Mouse (Mus musculus) hindbrain, postnatal 0 days (tissue): Measurements from ENCODE around the gene Tomm5. TPM values are rescaled to one million over a fixed set of nuclear protein-coding genes. Genes with fewer than 3 reads are reported as not detected.

ENCODE experiments used
- ATAC-seq: fragments of 200-750 bp; cut with Nextera tagmentation; 2 replicates; pipeline ENCODE4 v1.8.0; 2017; ENCODE audit warnings: mild to moderate bottlenecking, moderate TSS enrichment, moderate library complexity
- DNase-seq: peaks from one replicate; pipeline ENCODE4 v3.0.0-alpha.2; 2015; ENCODE audit warnings: low spot score
- H3K27ac ChIP-seq: fragments of 300-500 bp; sonication (generic); 2 replicates; pipeline ENCODE4 v1.5.1; 2014; ENCODE audit warnings: mild to moderate bottlenecking
- H3K27me3 ChIP-seq: fragments of 300-500 bp; sonication (generic); 2 replicates; pipeline ENCODE4 v1.6.1; 2014; ENCODE audit warnings: low read length, mixed read lengths; ENCODE audit not compliant: insufficient read depth
- H3K36me3 ChIP-seq: fragments of 300-500 bp; sonication (generic); 2 replicates; pipeline ENCODE4 v1.6.1; 2014; ENCODE audit warnings: low read length, mixed read lengths; ENCODE audit not compliant: insufficient read depth
- H3K4me1 ChIP-seq: fragments of 300-500 bp; sonication (generic); 2 replicates; pipeline ENCODE4 v1.6.1; 2014; ENCODE audit warnings: antibody characterized with exemption, low read length, mixed read lengths; ENCODE audit not compliant: insufficient read depth
- H3K4me2 ChIP-seq: fragments of 300-500 bp; sonication (generic); 2 replicates; pipeline ENCODE4 v1.6.1; 2014; ENCODE audit warnings: low read depth, mild to moderate bottlenecking, low read length, moderate library complexity, mixed read lengths
- H3K4me3 ChIP-seq: fragments of 300-500 bp; sonication (generic); 2 replicates; pipeline ENCODE4 v1.5.1; 2014; ENCODE audit warnings: low read length
- H3K9ac ChIP-seq: fragments of 300-500 bp; sonication (generic); replicated peaks from 2 replicates; pipeline ENCODE4 v1.6.1; 2014; ENCODE audit warnings: mild to moderate bottlenecking, low read length, moderate library complexity, mixed read lengths
- H3K9me3 ChIP-seq: fragments of 300-500 bp; sonication (generic); 2 replicates; pipeline ENCODE4 v1.6.1; 2016; ENCODE audit warnings: low read length, mixed read lengths
- CTCF ChIP-seq: IDR thresholded peaks from 2 replicates; pipeline ENCODE4 v1.5.1; 2016; ENCODE audit warnings: antibody characterized with exemption, control low read depth, low read depth
- WGBS: fragments of 180-500 bp; shearing (Covaris S2); extraction: QIAGEN DNeasy Blood & Tissue Kit; methylation state at CpG from one replicate; pipeline ENCODE4 v1.1.7; 2014; 5-methylcytosine and 5-hydroxymethylcytosine counted together
- polyA plus RNA-seq: library from polyadenylated mRNA; unstranded; fragments of >200 nt; fragmentation: Nextera tagmentation; extraction: Ambion mirVana; gene quantifications from 2 replicates; pipeline ENCODE4 v1.2.1, GENCODE M21; 2015
- total RNA-seq: library from RNA; depleted of rRNA; stranded (reverse); fragments of >200 nt; gene quantifications from 2 replicates; pipeline ENCODE4 v1.2.3, GENCODE M21; 2014

The Tomm5 gene
- total and polyA plus RNA-seq, 2 experiments from 2014 or later, result 106 to 219 TPM

GRCm38 (mm10) chr4:45131021-45131420 lies 23.1 kb upstream of the Tomm5 start:
- Histone ChIP-seq H3K27ac (no peak overlapping the region), H3K27me3 (no peaks in the 10 kb centered on the region), H3K9ac (no peak overlapping the region), H3K36me3 (no peaks in the 10 kb centered on the region), H3K4me2 (no peak overlapping the region), H3K4me3 (no peak overlapping the region), H3K4me1 (no peaks in the 10 kb centered on the region), H3K9me3 (no peaks in the 10 kb centered on the region)
- WGBS, result 78% methylated on average over 4 of the region's 4 CpGs
- ATAC-seq (no peak), DNase-seq (no peak)
- no peak for TF ChIP-seq CTCF

GRCm38 (mm10) chr4:45121311-45121710 lies 13.4 kb upstream of the Tomm5 start:
- Histone ChIP-seq H3K4me3 (no peak overlapping the region), H3K4me1 (no peaks in the 10 kb centered on the region), H3K36me3 (no peaks in the 10 kb centered on the region), H3K9me3 (no peaks in the 10 kb centered on the region), H3K4me2 (no peak overlapping the region), H3K27me3 (no peaks in the 10 kb centered on the region), H3K9ac (no peak overlapping the region), H3K27ac (no peak overlapping the region)
- 87% methylated on average over 11 of the region's 11 CpGs for WGBS
- DNase-seq (no peak), ATAC-seq (no peak)
- no peak for TF ChIP-seq CTCF

GRCm38 (mm10) chr4:45108456-45109110 lies 669 bp upstream of the Tomm5 start:
- Histone ChIP-seq H3K4me3 (no peak overlapping the region), H3K9ac (no peak overlapping the region), H3K9me3 (no peaks in the 10 kb centered on the region), H3K4me2 (0 out of 2 replicates have a peak overlapping the region, but pooled peaks have one; percentile 2), H3K27me3 (no peaks in the 10 kb centered on the region), H3K4me1 (peaks cover 8% of the 10 kb centered on the region), H3K27ac (no peak overlapping the region), H3K36me3 (0 out of 2 replicates have a peak, but pooled peaks cover 4% of the 10 kb centered on the region)
- WGBS, result 71% methylated on average over 8 of the region's 8 CpGs
- no peak for TF ChIP-seq CTCF
- no peak for ATAC-seq
- DNase-seq, result no peak

- ATAC-seq, result no peak
- H3K9me3 ChIP-seq, result no peaks in the 10 kb centered on the region
- TF ChIP-seq CTCF, result no peak
- no peak overlapping the region for H3K27ac ChIP-seq
- H3K4me1 ChIP-seq, result peaks cover 8% of the 10 kb centered on the region
- H3K4me3 ChIP-seq, result peak overlapping the region; percentile 79
- 0 out of 2 replicates have a peak, but pooled peaks cover 8% of the 10 kb centered on the region for H3K36me3 ChIP-seq
- peak overlapping the region; percentile 91 for H3K4me2 ChIP-seq
- H3K9ac ChIP-seq, result peak overlapping the region; percentile 86
- H3K27me3 ChIP-seq, result no peaks in the 10 kb centered on the region
- 11% methylated on average over 4 of the region's 4 CpGs for WGBS
- DNase-seq, result no peak
These were observed 848 bp downstream of the Tomm5 start for GRCm38 (mm10) chr4:45107066-45107465.

GRCm38 (mm10) chr4:45106409-45106808 lies 1.5 kb downstream of the Tomm5 start:
- Histone ChIP-seq H3K36me3 (peaks cover 9% of the 10 kb centered on the region; the same call in 1 of the 2 replicates), H3K9ac (0 out of 2 replicates have a peak overlapping the region, but pooled peaks have one; percentile 86), H3K9me3 (no peaks in the 10 kb centered on the region), H3K27ac (no peak overlapping the region), H3K4me2 (peak overlapping the region; percentile 91; the same call in 1 of the 2 replicates), H3K27me3 (no peaks in the 10 kb centered on the region), H3K4me3 (no peak overlapping the region), H3K4me1 (peaks cover 8% of the 10 kb centered on the region)
- WGBS, result 68% methylated on average over 5 of the region's 5 CpGs
- DNase-seq, result no peak
- ATAC-seq, result no peak
- no peak for TF ChIP-seq CTCF

- H3K27ac ChIP-seq, result no peak overlapping the region
- no peaks in the 10 kb centered on the region for H3K9me3 ChIP-seq
- WGBS, result 22% methylated on average over 7 of the region's 7 CpGs
- peak; percentile 70 for ATAC-seq
- peaks cover 4% of the 10 kb centered on the region; the same call in 1 of the 2 replicates for H3K36me3 ChIP-seq
- H3K27me3 ChIP-seq, result no peaks in the 10 kb centered on the region
- H3K4me2 ChIP-seq, result no peak overlapping the region
- no peaks in the 10 kb centered on the region for H3K4me1 ChIP-seq
- H3K4me3 ChIP-seq, result no peak overlapping the region
- TF ChIP-seq CTCF, result peak; percentile 97
- peak; percentile 87 for DNase-seq
- H3K9ac ChIP-seq, result no peak overlapping the region
These were observed 10.6 kb downstream of the Tomm5 start for GRCm38 (mm10) chr4:45097198-45097872.
